8 mouse cellular contexts compared by ENCODE assay signal in genomic region chr14:25636297-25636696, GRCm38 (mm10). TPM values are rescaled to one million over a fixed set of nuclear protein-coding genes. Genes with fewer than 3 reads are reported as not detected.
DNase-seq lines count a peak whose midpoint lies in the region; ATAC-seq and TF ChIP-seq lines count a peak whose summit lies in the region.

No protein-coding gene starts in this region.

- H3K4me1 ChIP-seq in megakaryocyte, embryonic 14.5 days = peaks cover 100% of the 10 kb centered on the region
- H3K4me1 ChIP-seq in heart, embryonic 13.5 days = peaks cover 99% of the 10 kb centered on the region
- peaks cover 12% of the 10 kb centered on the region for H3K4me1 ChIP-seq in lung, adult 2 months (ENCODE audit: control insufficient read depth, insufficient read depth, low read length)
- H3K4me1 ChIP-seq in intestine, embryonic 16.5 days (ENCODE audit: control insufficient read depth, insufficient read depth, low read length) = peaks cover 20% of the 10 kb centered on the region

- peak overlapping the region; percentile 81 for H3K27ac ChIP-seq in heart, embryonic 13.5 days (replicated peaks)
- H3K27ac ChIP-seq in intestine, embryonic 16.5 days (ENCODE audit: low read length) = no peak overlapping the region

- DNase-seq in adrenal gland, postnatal 14 days = peak; percentile 43
- DNase-seq in adrenal gland, postnatal 36 days = no peak
- peak; percentile 81 for DNase-seq in retina, postnatal 1 day
- no peak for DNase-seq in lung, adult 2 months

- H3K9ac ChIP-seq in heart, embryonic 13.5 days = peak overlapping the region; percentile 47
- H3K9ac ChIP-seq in intestine, embryonic 16.5 days (ENCODE audit: low read depth, low read length) = no peak overlapping the region

- TF ChIP-seq CTCF in lung, adult 2 months (IDR thresholded peaks at IDR 0.05; ENCODE audit: insufficient read depth, low read length) = no peak

- no peaks in the 10 kb centered on the region for H3K27me3 ChIP-seq in megakaryocyte, embryonic 14.5 days (replicated peaks)
- H3K27me3 ChIP-seq in heart, embryonic 13.5 days (replicated peaks) = no peaks in the 10 kb centered on the region
- no peaks in the 10 kb centered on the region for H3K27me3 ChIP-seq in intestine, embryonic 16.5 days (replicated peaks; ENCODE audit: control insufficient read depth, insufficient read depth, low read length)

- no peak for TF ChIP-seq POLR2A in lung, adult 2 months (IDR thresholded peaks at IDR 0.05; ENCODE audit: borderline replicate concordance, extremely low read depth, low read depth, low read length)

- H3K9me3 ChIP-seq in megakaryocyte, embryonic 14.5 days = no peaks in the 10 kb centered on the region
- no peaks in the 10 kb centered on the region for H3K9me3 ChIP-seq in heart, embryonic 13.5 days
- no peaks in the 10 kb centered on the region for H3K9me3 ChIP-seq in intestine, embryonic 16.5 days (ENCODE audit: control insufficient read depth, low read length)

- peak overlapping the region; percentile 72 for H3K4me3 ChIP-seq in megakaryocyte, embryonic 14.5 days (replicated peaks)
- H3K4me3 ChIP-seq in heart, embryonic 13.5 days = no peak overlapping the region
- no peak overlapping the region for H3K4me3 ChIP-seq in lung, adult 2 months (replicated peaks; ENCODE audit: extremely low read depth, low read depth, low read length)
- H3K4me3 ChIP-seq in intestine, embryonic 16.5 days (ENCODE audit: low read length) = no peak overlapping the region

- no peak overlapping the region for H3K4me2 ChIP-seq in heart, embryonic 13.5 days
- H3K4me2 ChIP-seq in intestine, embryonic 16.5 days (ENCODE audit: low read depth, low read length) = no peak overlapping the region

- H3K36me3 ChIP-seq in megakaryocyte, embryonic 14.5 days (replicated peaks; ENCODE audit: low read length) = peaks cover 84% of the 10 kb centered on the region
- H3K36me3 ChIP-seq in heart, embryonic 13.5 days = peaks cover 51% of the 10 kb centered on the region
- 0 out of 2 replicates have a peak, but pooled peaks cover 6% of the 10 kb centered on the region for H3K36me3 ChIP-seq in intestine, embryonic 16.5 days (ENCODE audit: control insufficient read depth, insufficient read depth, low read length)

- no peak for ATAC-seq in megakaryocyte, adult 5-6 weeks (ENCODE audit: poor library complexity, severe bottlenecking)
- ATAC-seq in heart, embryonic 13.5 days (ENCODE audit: extremely low read depth, insufficient number of reproducible peaks, low FRiP score, low TSS enrichment) = no peak
- ATAC-seq in intestine, embryonic 16.5 days = no peak

- 45% methylated on average over 7 of the region's 7 CpGs for WGBS in heart, embryonic 13.5 days
- 77% methylated on average over 7 of the region's 7 CpGs for WGBS in lung, adult 2 months
- WGBS in intestine, embryonic 16.5 days = 65% methylated on average over 7 of the region's 7 CpGs

RNA-seq across cellular contexts. Expression of gene Ppif, which starts 57.7 kb away (rescaled TPM):
- 52.4 and 53.9 TPM in 2 replicates for total RNA-seq in adrenal gland, postnatal 14 days (2021)
- 10 to 100 TPM; 24.4 to 27.7 TPM for total RNA-seq in adrenal gland, postnatal 36 days (2021)
- 237 and 451 TPM in 2 replicates for polyA plus RNA-seq in megakaryocyte, embryonic 14.5 days (2012; ENCODE audit: insufficient read depth, low replicate concordance)
- 27.5 and 30.6 TPM in 2 replicates for total RNA-seq in megakaryocyte, adult 5-6 weeks (2015)
- total RNA-seq in megakaryocyte, adult 5-6 weeks (2017) = 6.1 and 9.3 TPM in 2 replicates
- polyA plus RNA-seq in heart, embryonic 13.5 days (2015; fragmentation: Nextera tagmentation; extraction: Ambion mirVana) = 93.7 and 99.8 TPM in 2 replicates
- 28.9 and 32.4 TPM in 2 replicates for polyA plus RNA-seq in lung, adult 2 months (2012; rRNA removed)
- polyA plus RNA-seq in intestine, embryonic 16.5 days (2015; fragmentation: Nextera tagmentation; extraction: Ambion mirVana) = 125 and 134 TPM in 2 replicates

Comparison
In these comparisons a context has a peak if more than half of its experiments do, and no peak if none do; other contexts are left out.
1. DNase-seq: peak in adrenal gland, postnatal 14 days (single experiment) and retina, postnatal 1 day (single experiment); none in adrenal gland, postnatal 36 days (0 of 2) and lung, adult 2 months (single experiment).